Mouse (Mus musculus) midbrain, embryonic 13.5 days (tissue): ENCODE measurements at regions not wholly inside any gene's neighbourhood (a gene's known extent, or its start where the extent isn't known, plus 50 kb on each side); places are given as distances from the start of the nearest gene placed in this dataset.

Source experiments
- ATAC-seq: fragments of 200-750 bp; cut with Nextera tagmentation; 2 replicates; pipeline ENCODE4 v1.8.0; 2017; ENCODE audit warnings: mild to moderate bottlenecking, moderate TSS enrichment, moderate library complexity
- H3K27ac ChIP-seq: fragments of 300-500 bp; sonication (generic); 2 replicates; pipeline ENCODE4 v1.5.1; 2015; ENCODE audit warnings: inconsistent platforms, mild to moderate bottlenecking, moderate library complexity
- H3K27me3 ChIP-seq: fragments of 300-500 bp; sonication (generic); 2 replicates; pipeline ENCODE4 v1.6.1; 2015; ENCODE audit warnings: mild to moderate bottlenecking, inconsistent platforms
- H3K36me3 ChIP-seq: fragments of 300-500 bp; sonication (generic); 2 replicates; pipeline ENCODE4 v1.6.1; 2015; ENCODE audit warnings: mild to moderate bottlenecking, inconsistent platforms
- H3K4me1 ChIP-seq: fragments of 300-500 bp; sonication (generic); replicated peaks from 2 replicates; pipeline ENCODE4 v1.6.1; 2015; ENCODE audit warnings: inconsistent platforms
- H3K4me2 ChIP-seq: fragments of 300-500 bp; sonication (generic); replicated peaks from 2 replicates; pipeline ENCODE4 v1.6.1; 2015; ENCODE audit warnings: moderate library complexity, mild to moderate bottlenecking, inconsistent platforms
- H3K4me3 ChIP-seq: fragments of 300-500 bp; sonication (generic); replicated peaks from 2 replicates; pipeline ENCODE4 v1.5.1; 2015; ENCODE audit warnings: mild to moderate bottlenecking, inconsistent platforms
- H3K9ac ChIP-seq: fragments of 300-500 bp; sonication (generic); replicated peaks from 2 replicates; pipeline ENCODE4 v1.6.1; 2015; ENCODE audit warnings: mild to moderate bottlenecking, inconsistent platforms
- H3K9me3 ChIP-seq: fragments of 300-500 bp; sonication (generic); 2 replicates; pipeline ENCODE4 v1.6.1; 2016; ENCODE audit warnings: mild to moderate bottlenecking, inconsistent platforms
- WGBS: fragments of 180-500 bp; shearing (Covaris S2); methylation state at CpG from one replicate; pipeline ENCODE4 v1.1.7; 2015; 5-methylcytosine and 5-hydroxymethylcytosine counted together

GRCm38 (mm10) chr9:30021981-30022380 lies 59.0 kb upstream of the Ntm start:
- H3K36me3 ChIP-seq: no peaks in the 10 kb centered on the region
- H3K4me1 ChIP-seq: no peaks in the 10 kb centered on the region
- H3K4me3 ChIP-seq: no peak overlapping the region
- 63% methylated on average over 3 of the region's 3 CpGs for WGBS
- ATAC-seq: no peak
- no peak overlapping the region for H3K27ac ChIP-seq
- no peak overlapping the region for H3K9ac ChIP-seq
- H3K4me2 ChIP-seq: no peak overlapping the region
- H3K9me3 ChIP-seq: no peaks in the 10 kb centered on the region
- no peaks in the 10 kb centered on the region for H3K27me3 ChIP-seq

GRCm38 (mm10) chr9:30025275-30025674 lies 62.3 kb upstream of the Ntm start:
- Histone ChIP-seq H3K27me3 (no peaks in the 10 kb centered on the region), H3K4me3 (no peak overlapping the region), H3K4me2 (no peak overlapping the region), H3K27ac (no peak overlapping the region), H3K4me1 (no peaks in the 10 kb centered on the region), H3K9me3 (no peaks in the 10 kb centered on the region), H3K36me3 (no peaks in the 10 kb centered on the region), H3K9ac (no peak overlapping the region)
- ATAC-seq: no peak
- 45% methylated on average over 7 of the region's 7 CpGs for WGBS

GRCm38 (mm10) chr9:30026939-30027338 lies 64.0 kb upstream of the Ntm start:
- ATAC-seq: no peak
- Histone ChIP-seq H3K36me3 (no peaks in the 10 kb centered on the region), H3K27ac (no peak overlapping the region), H3K4me2 (no peak overlapping the region), H3K27me3 (no peaks in the 10 kb centered on the region), H3K9ac (no peak overlapping the region), H3K9me3 (no peaks in the 10 kb centered on the region), H3K4me1 (no peaks in the 10 kb centered on the region), H3K4me3 (no peak overlapping the region)
- WGBS: 82% methylated on average over 5 of the region's 5 CpGs

- H3K27ac ChIP-seq: peak overlapping the region; percentile 8; the same call in 1 of the 2 replicates
These were observed 77.5 kb upstream of the Ntm start for GRCm38 (mm10) chr9:30040396-30040795.

GRCm38 (mm10) chr9:30064551-30064950 lies 101.6 kb upstream of the Ntm start:
- no peak overlapping the region for H3K9ac ChIP-seq
- no peak overlapping the region for H3K27ac ChIP-seq
- peaks cover 15% of the 10 kb centered on the region for H3K4me1 ChIP-seq
- H3K36me3 ChIP-seq: no peaks in the 10 kb centered on the region
- H3K27me3 ChIP-seq: no peaks in the 10 kb centered on the region
- WGBS: 90% methylated on average over 2 of the region's 2 CpGs
- no peaks in the 10 kb centered on the region for H3K9me3 ChIP-seq
- no peak overlapping the region for H3K4me3 ChIP-seq
- ATAC-seq: no peak
- no peak overlapping the region for H3K4me2 ChIP-seq

More at GRCm38 (mm10) chr9:30040396-30040795, 77.5 kb upstream of the Ntm start:
- WGBS: 7% methylated on average over 4 of the region's 4 CpGs
- peak; percentile 90 for ATAC-seq
- H3K4me2 ChIP-seq: no peak overlapping the region
- no peaks in the 10 kb centered on the region for H3K9me3 ChIP-seq
- H3K27me3 ChIP-seq: no peaks in the 10 kb centered on the region
- H3K9ac ChIP-seq: no peak overlapping the region
- H3K36me3 ChIP-seq: no peaks in the 10 kb centered on the region
- H3K4me3 ChIP-seq: no peak overlapping the region
- H3K4me1 ChIP-seq: peaks cover 13% of the 10 kb centered on the region

GRCm38 (mm10) chr9:30067980-30068379 lies 105.0 kb upstream of the Ntm start:
- no peaks in the 10 kb centered on the region for H3K36me3 ChIP-seq
- WGBS: 43% methylated on average over 7 of the region's 7 CpGs
- H3K9me3 ChIP-seq: no peaks in the 10 kb centered on the region
- no peak for ATAC-seq
- H3K4me3 ChIP-seq: no peak overlapping the region
- 0 out of 2 replicates have a peak overlapping the region, but pooled peaks have one; percentile 25 for H3K27ac ChIP-seq
- H3K4me2 ChIP-seq: no peak overlapping the region
- H3K9ac ChIP-seq: no peak overlapping the region
- H3K27me3 ChIP-seq: no peaks in the 10 kb centered on the region
- peaks cover 15% of the 10 kb centered on the region for H3K4me1 ChIP-seq

GRCm38 (mm10) chr9:30075233-30075632 lies 112.3 kb upstream of the Ntm start:
- H3K27ac ChIP-seq: no peak overlapping the region
- no peak overlapping the region for H3K4me3 ChIP-seq
- H3K4me2 ChIP-seq: no peak overlapping the region
- H3K4me1 ChIP-seq: peaks cover 6% of the 10 kb centered on the region; the same call in 1 of the 2 replicates
- no peaks in the 10 kb centered on the region for H3K36me3 ChIP-seq
- ATAC-seq: no peak
- H3K9me3 ChIP-seq: no peaks in the 10 kb centered on the region
- no peak overlapping the region for H3K9ac ChIP-seq
- 86% methylated on average over 3 of the region's 3 CpGs for WGBS
- no peaks in the 10 kb centered on the region for H3K27me3 ChIP-seq

GRCm38 (mm10) chr9:30076006-30076405 lies 113.1 kb upstream of the Ntm start:
- Histone ChIP-seq H3K9ac (no peak overlapping the region), H3K9me3 (no peaks in the 10 kb centered on the region), H3K27ac (no peak overlapping the region), H3K4me3 (no peak overlapping the region), H3K27me3 (no peaks in the 10 kb centered on the region), H3K4me2 (no peak overlapping the region), H3K36me3 (no peaks in the 10 kb centered on the region), H3K4me1 (peaks cover 6% of the 10 kb centered on the region; the same call in 1 of the 2 replicates)
- ATAC-seq: no peak
- WGBS: 88% methylated on average over 6 of the region's 6 CpGs

GRCm38 (mm10) chr9:30076482-30076881 lies 113.5 kb upstream of the Ntm start:
- WGBS: 24% methylated on average over 3 of the region's 3 CpGs
- Histone ChIP-seq H3K4me1 (peaks cover 6% of the 10 kb centered on the region; the same call in 1 of the 2 replicates), H3K27ac (no peak overlapping the region), H3K4me2 (no peak overlapping the region), H3K9ac (no peak overlapping the region), H3K27me3 (no peaks in the 10 kb centered on the region), H3K9me3 (no peaks in the 10 kb centered on the region), H3K4me3 (no peak overlapping the region), H3K36me3 (no peaks in the 10 kb centered on the region)
- ATAC-seq: no peak

GRCm38 (mm10) chr9:30101942-30102341 lies 139.0 kb upstream of the Ntm start:
- no peak overlapping the region for H3K9ac ChIP-seq
- 0 out of 2 replicates have a peak overlapping the region, but pooled peaks have one; percentile 51 for H3K27ac ChIP-seq
- ATAC-seq: no peak
- H3K36me3 ChIP-seq: no peaks in the 10 kb centered on the region
- peaks cover 18% of the 10 kb centered on the region; the same call in 1 of the 2 replicates for H3K4me1 ChIP-seq
- no peaks in the 10 kb centered on the region for H3K27me3 ChIP-seq
- 41% methylated on average over 6 of the region's 6 CpGs for WGBS
- no peak overlapping the region for H3K4me3 ChIP-seq
- no peaks in the 10 kb centered on the region for H3K9me3 ChIP-seq
- no peak overlapping the region for H3K4me2 ChIP-seq

GRCm38 (mm10) chr9:30122371-30122770 lies 159.4 kb upstream of the Ntm start:
- no peaks in the 10 kb centered on the region for H3K4me1 ChIP-seq
- H3K36me3 ChIP-seq: no peaks in the 10 kb centered on the region
- 83% methylated on average over 3 of the region's 3 CpGs for WGBS
- ATAC-seq: no peak
- no peak overlapping the region for H3K9ac ChIP-seq
- no peak overlapping the region for H3K4me2 ChIP-seq
- H3K9me3 ChIP-seq: no peaks in the 10 kb centered on the region
- no peak overlapping the region for H3K4me3 ChIP-seq
- H3K27me3 ChIP-seq: no peaks in the 10 kb centered on the region
- no peak overlapping the region for H3K27ac ChIP-seq

GRCm38 (mm10) chr9:30129151-30129550 lies 166.2 kb upstream of the Ntm start:
- H3K9me3 ChIP-seq: no peaks in the 10 kb centered on the region
- H3K4me3 ChIP-seq: no peak overlapping the region
- H3K27ac ChIP-seq: no peak overlapping the region
- H3K36me3 ChIP-seq: no peaks in the 10 kb centered on the region
- no peak for ATAC-seq
- H3K27me3 ChIP-seq: no peaks in the 10 kb centered on the region
- 66% methylated on average over 6 of the region's 6 CpGs for WGBS
- H3K4me1 ChIP-seq: 0 out of 2 replicates have a peak, but pooled peaks cover 1% of the 10 kb centered on the region
- no peak overlapping the region for H3K4me2 ChIP-seq
- no peak overlapping the region for H3K9ac ChIP-seq

GRCm38 (mm10) chr9:30131626-30132025 lies 168.7 kb upstream of the Ntm start:
- Histone ChIP-seq H3K4me1 (peaks cover 9% of the 10 kb centered on the region; the same call in 1 of the 2 replicates), H3K4me3 (no peak overlapping the region), H3K4me2 (no peak overlapping the region), H3K27me3 (0 out of 2 replicates have a peak, but pooled peaks cover 4% of the 10 kb centered on the region), H3K9me3 (no peaks in the 10 kb centered on the region), H3K36me3 (no peaks in the 10 kb centered on the region), H3K27ac (no peak overlapping the region), H3K9ac (no peak overlapping the region)
- ATAC-seq: no peak
- WGBS: 84% methylated on average over 2 of the region's 2 CpGs
